Mouse (Mus musculus): ENCODE results near the gene Pdia5.

DNA sequence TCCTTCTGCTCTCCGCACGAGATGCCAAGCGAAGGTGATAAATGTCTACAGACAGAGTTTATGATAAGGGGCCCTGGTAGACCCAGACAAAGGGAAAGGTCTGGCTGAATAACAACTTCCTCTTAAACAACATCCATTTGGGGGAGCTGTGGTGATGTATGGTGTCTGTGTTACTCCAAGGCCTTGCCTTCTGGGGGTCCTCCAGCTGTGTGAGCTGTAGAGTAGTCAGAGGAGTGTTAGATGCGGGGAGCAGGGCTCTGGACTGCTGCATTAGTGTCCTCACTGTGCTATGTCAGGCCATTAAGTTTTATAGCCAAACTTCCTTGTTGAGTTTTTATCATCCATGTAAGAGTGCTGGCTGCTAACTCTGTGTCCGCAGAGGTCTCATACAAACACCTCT, 76.1 kb downstream of the Pdia5 start:
- no peak for TF ChIP-seq POLR2A (IDR thresholded peaks at IDR 0.05; ENCODE audit: insufficient read depth, low read depth, low read length)
- TF ChIP-seq CTCF (IDR thresholded peaks at IDR 0.05; ENCODE audit: insufficient read depth, low read depth, low read length) = no peak

Data from olfactory bulb, adult 2 months (tissue).